Mouse (Mus musculus) bone marrow macrophage, adult 2 months (primary cell): Measurements from ENCODE around the gene Krt73.

Experiments
- CTCF ChIP-seq: IDR thresholded peaks from 2 replicates; pipeline ENCODE4 v1.5.1; 2012; ENCODE audit warnings: low read depth, mild to moderate bottlenecking, low read length, moderate library complexity
- POLR2A ChIP-seq: IDR thresholded peaks from 2 replicates; pipeline ENCODE4 v1.6.1; 2012; ENCODE audit warnings: mild to moderate bottlenecking, low read depth, low read length, borderline replicate concordance

GRCm38 (mm10) chr15:101817875-101818274 is 15.7 kb upstream of the Krt73 start, which contains the start of gene Krt2:
- TF ChIP-seq POLR2A (no peak), CTCF (no peak)
